Mouse (Mus musculus): ENCODE measurements at regions not wholly inside any gene's neighbourhood (a gene's known extent, or its start where the extent isn't known, plus 50 kb on each side); places are given as distances from the start of the nearest gene placed in this dataset.
A peak's percentile ranks its signal among the peaks of the same experiment; 100 is the strongest.

GRCm38 (mm10) chr10:126809587-126809986, 91.6 kb downstream of the Atp23 start:
- no peak overlapping the region for H3K9ac ChIP-seq (replicated peaks; ENCODE audit: low read depth, low read length)
- H3K27ac ChIP-seq (ENCODE audit: low read depth), result no peak overlapping the region
- H3K36me3 ChIP-seq (replicated peaks; ENCODE audit: control insufficient read depth, insufficient read depth, low read length), result no peaks in the 10 kb centered on the region
- H3K4me3 ChIP-seq (ENCODE audit: low read depth, low read length), result peak overlapping the region; percentile 35
- peak; percentile 17; the same call in 1 of the 2 replicates for ATAC-seq (ENCODE audit: insufficient read depth, low read depth)
- peak overlapping the region; percentile 47 for H3K4me2 ChIP-seq (ENCODE audit: low read depth, low read length)
- TF ChIP-seq EP300 (IDR thresholded peaks at IDR 0.05; ENCODE audit: low read depth) (no peak), CTCF (IDR thresholded peaks at IDR 0.05; ENCODE audit: low read depth) (peak; percentile 21)
- H3K9me3 ChIP-seq (replicated peaks; ENCODE audit: control insufficient read depth, low read length), result no peaks in the 10 kb centered on the region
- no peaks in the 10 kb centered on the region for H3K27me3 ChIP-seq (ENCODE audit: control insufficient read depth, insufficient read depth, low read length)
- H3K4me1 ChIP-seq (ENCODE audit: control insufficient read depth, insufficient read depth), result no peaks in the 10 kb centered on the region
- DNase-seq (ENCODE audit: low spot score), result peak; percentile 7
- 42% methylated on average over 17 of the region's 17 CpGs for WGBS

GRCm38 (mm10) chr10:126806881-126807280, 94.3 kb downstream of the Atp23 start:
- Histone ChIP-seq H3K4me3 (ENCODE audit: low read depth, low read length) (no peak overlapping the region), H3K36me3 (replicated peaks; ENCODE audit: control insufficient read depth, insufficient read depth, low read length) (no peaks in the 10 kb centered on the region), H3K9me3 (replicated peaks; ENCODE audit: control insufficient read depth, low read length) (no peaks in the 10 kb centered on the region), H3K9ac (replicated peaks; ENCODE audit: low read depth, low read length) (no peak overlapping the region), H3K27me3 (ENCODE audit: control insufficient read depth, insufficient read depth, low read length) (no peaks in the 10 kb centered on the region), H3K4me1 (ENCODE audit: control insufficient read depth, insufficient read depth) (no peaks in the 10 kb centered on the region), H3K4me2 (ENCODE audit: low read depth, low read length) (no peak overlapping the region), H3K27ac (ENCODE audit: low read depth) (no peak overlapping the region)
- no peak for ATAC-seq (ENCODE audit: insufficient read depth, low read depth)
- WGBS, result 75% methylated on average over 4 of the region's 4 CpGs
- no peak for DNase-seq (ENCODE audit: low spot score)
- no peak for TF ChIP-seq CTCF (IDR thresholded peaks at IDR 0.05; ENCODE audit: low read depth)
- no peak for TF ChIP-seq EP300 (IDR thresholded peaks at IDR 0.05; ENCODE audit: low read depth)

GRCm38 (mm10) chr10:126802732-126803131, 98.4 kb downstream of the Atp23 start:
- Histone ChIP-seq H3K9ac (replicated peaks; ENCODE audit: low read depth, low read length) (no peak overlapping the region), H3K27ac (ENCODE audit: low read depth) (no peak overlapping the region), H3K4me1 (ENCODE audit: control insufficient read depth, insufficient read depth) (no peaks in the 10 kb centered on the region), H3K4me3 (ENCODE audit: low read depth, low read length) (no peak overlapping the region), H3K9me3 (replicated peaks; ENCODE audit: control insufficient read depth, low read length) (no peaks in the 10 kb centered on the region), H3K27me3 (ENCODE audit: control insufficient read depth, insufficient read depth, low read length) (no peaks in the 10 kb centered on the region), H3K4me2 (ENCODE audit: low read depth, low read length) (no peak overlapping the region), H3K36me3 (replicated peaks; ENCODE audit: control insufficient read depth, insufficient read depth, low read length) (no peaks in the 10 kb centered on the region)
- 67% methylated on average over 4 of the region's 4 CpGs for WGBS
- TF ChIP-seq CTCF (IDR thresholded peaks at IDR 0.05; ENCODE audit: low read depth) (no peak), EP300 (IDR thresholded peaks at IDR 0.05; ENCODE audit: low read depth) (no peak)
- DNase-seq (ENCODE audit: low spot score), result no peak
- no peak for ATAC-seq (ENCODE audit: insufficient read depth, low read depth)

GRCm38 (mm10) chr10:126799393-126799792, 101.8 kb downstream of the Atp23 start:
- ATAC-seq (ENCODE audit: insufficient read depth, low read depth) (no peak), DNase-seq (ENCODE audit: low spot score) (no peak)
- Histone ChIP-seq H3K27ac (ENCODE audit: low read depth) (no peak overlapping the region), H3K9me3 (replicated peaks; ENCODE audit: control insufficient read depth, low read length) (no peaks in the 10 kb centered on the region), H3K36me3 (replicated peaks; ENCODE audit: control insufficient read depth, insufficient read depth, low read length) (no peaks in the 10 kb centered on the region), H3K4me2 (ENCODE audit: low read depth, low read length) (no peak overlapping the region), H3K4me1 (ENCODE audit: control insufficient read depth, insufficient read depth) (no peaks in the 10 kb centered on the region), H3K9ac (replicated peaks; ENCODE audit: low read depth, low read length) (no peak overlapping the region), H3K27me3 (ENCODE audit: control insufficient read depth, insufficient read depth, low read length) (no peaks in the 10 kb centered on the region), H3K4me3 (ENCODE audit: low read depth, low read length) (no peak overlapping the region)
- WGBS, result 51% methylated on average over 4 of the region's 4 CpGs
- TF ChIP-seq EP300 (IDR thresholded peaks at IDR 0.05; ENCODE audit: low read depth), result no peak
- no peak for TF ChIP-seq CTCF (IDR thresholded peaks at IDR 0.05; ENCODE audit: low read depth)

- Histone ChIP-seq H3K9ac (replicated peaks; ENCODE audit: low read depth, low read length) (no peak overlapping the region), H3K4me2 (ENCODE audit: low read depth, low read length) (no peak overlapping the region), H3K36me3 (replicated peaks; ENCODE audit: control insufficient read depth, insufficient read depth, low read length) (no peaks in the 10 kb centered on the region), H3K9me3 (replicated peaks; ENCODE audit: control insufficient read depth, low read length) (no peaks in the 10 kb centered on the region), H3K4me1 (ENCODE audit: control insufficient read depth, insufficient read depth) (no peaks in the 10 kb centered on the region), H3K27ac (ENCODE audit: low read depth) (no peak overlapping the region), H3K27me3 (ENCODE audit: control insufficient read depth, insufficient read depth, low read length) (no peaks in the 10 kb centered on the region), H3K4me3 (ENCODE audit: low read depth, low read length) (no peak overlapping the region)
- WGBS, result 75% methylated on average over 3 of the region's 3 CpGs
- TF ChIP-seq EP300 (IDR thresholded peaks at IDR 0.05; ENCODE audit: low read depth) (no peak), CTCF (IDR thresholded peaks at IDR 0.05; ENCODE audit: low read depth) (no peak)
- ATAC-seq (ENCODE audit: insufficient read depth, low read depth), result no peak
- DNase-seq (ENCODE audit: low spot score), result no peak
Observed at GRCm38 (mm10) chr10:126793136-126793535, 108.0 kb downstream of the Atp23 start.

GRCm38 (mm10) chr10:126792371-126792835, 108.8 kb downstream of the Atp23 start:
- Histone ChIP-seq H3K4me3 (ENCODE audit: low read depth, low read length) (no peak overlapping the region), H3K36me3 (replicated peaks; ENCODE audit: control insufficient read depth, insufficient read depth, low read length) (no peaks in the 10 kb centered on the region), H3K27me3 (ENCODE audit: control insufficient read depth, insufficient read depth, low read length) (no peaks in the 10 kb centered on the region), H3K9me3 (replicated peaks; ENCODE audit: control insufficient read depth, low read length) (no peaks in the 10 kb centered on the region), H3K4me2 (ENCODE audit: low read depth, low read length) (no peak overlapping the region), H3K4me1 (ENCODE audit: control insufficient read depth, insufficient read depth) (no peaks in the 10 kb centered on the region), H3K27ac (ENCODE audit: low read depth) (no peak overlapping the region), H3K9ac (replicated peaks; ENCODE audit: low read depth, low read length) (no peak overlapping the region)
- no peak for ATAC-seq (ENCODE audit: insufficient read depth, low read depth)
- no peak for TF ChIP-seq CTCF (IDR thresholded peaks at IDR 0.05; ENCODE audit: low read depth)
- no peak for DNase-seq (ENCODE audit: low spot score)
- 38% methylated on average over 10 of the region's 10 CpGs for WGBS

Measured in heart, postnatal 0 days (tissue).